Mouse (Mus musculus): Measurements from ENCODE around the gene Rtn4rl1. TPM values are rescaled to one million over a fixed set of nuclear protein-coding genes. Genes with fewer than 3 reads are reported as not detected.

The Rtn4rl1 gene
- total RNA-seq, 1 experiment from 2014 or later, result 42.2 TPM

GRCm38 (mm10) chr11:75249588-75249987 is 56.0 kb downstream of the Rtn4rl1 start:
- no peak for DNase-seq

GRCm38 (mm10) chr11:75251006-75251512 is 57.5 kb downstream of the Rtn4rl1 start:
- no peak for DNase-seq

GRCm38 (mm10) chr11:75251557-75252070 is 58.0 kb downstream of the Rtn4rl1 start:
- DNase-seq, result no peak

- DNase-seq, result peak; percentile 60
Observed at GRCm38 (mm10) chr11:75254252-75254912, 60.8 kb downstream of the Rtn4rl1 start.

- DNase-seq, result no peak
Observed at GRCm38 (mm10) chr11:75255330-75255729, 61.7 kb downstream of the Rtn4rl1 start.

- no peak for DNase-seq
Observed at GRCm38 (mm10) chr11:75257056-75257648, 63.6 kb downstream of the Rtn4rl1 start.

GRCm38 (mm10) chr11:75259416-75259815 is 65.8 kb downstream of the Rtn4rl1 start:
- peak; percentile 57 for DNase-seq

- DNase-seq, result peak; percentile 65
Observed at GRCm38 (mm10) chr11:75259996-75260561, 66.5 kb downstream of the Rtn4rl1 start.

GRCm38 (mm10) chr11:75261016-75261415 is 67.4 kb downstream of the Rtn4rl1 start:
- peak; percentile 49 for DNase-seq

GRCm38 (mm10) chr11:75261730-75262129 is 68.1 kb downstream of the Rtn4rl1 start:
- DNase-seq, result no peak

- no peak for DNase-seq
Observed at GRCm38 (mm10) chr11:75262181-75262580, 68.6 kb downstream of the Rtn4rl1 start.

- DNase-seq, result no peak
Observed at GRCm38 (mm10) chr11:75262791-75263190, 69.2 kb downstream of the Rtn4rl1 start.

GRCm38 (mm10) chr11:75263274-75263963 is 69.8 kb downstream of the Rtn4rl1 start:
- DNase-seq, result no peak

- no peak for DNase-seq
Observed at GRCm38 (mm10) chr11:75263964-75264312, 70.4 kb downstream of the Rtn4rl1 start.

GRCm38 (mm10) chr11:75264550-75264949 is 71.0 kb downstream of the Rtn4rl1 start:
- no peak for DNase-seq

GRCm38 (mm10) chr11:75265545-75265944 is 72.0 kb downstream of the Rtn4rl1 start:
- DNase-seq, result no peak

GRCm38 (mm10) chr11:75267826-75268281 is 74.3 kb downstream of the Rtn4rl1 start:
- peak; percentile 40 for DNase-seq

- DNase-seq, result no peak
Observed at GRCm38 (mm10) chr11:75268492-75268891, 74.9 kb downstream of the Rtn4rl1 start.

- no peak for DNase-seq
Observed at GRCm38 (mm10) chr11:75269213-75269612, 75.6 kb downstream of the Rtn4rl1 start.

GRCm38 (mm10) chr11:75270276-75270984 is 76.8 kb downstream of the Rtn4rl1 start:
- DNase-seq, result no peak

- DNase-seq, result no peak
Observed at GRCm38 (mm10) chr11:75270985-75271434, 77.4 kb downstream of the Rtn4rl1 start.

GRCm38 (mm10) chr11:75273466-75273865 is 79.9 kb downstream of the Rtn4rl1 start:
- no peak for DNase-seq

Data from adrenal gland, postnatal 25 days (tissue).